ENCODE assay signal across 8 mouse cellular contexts in the genomic region with DNA sequence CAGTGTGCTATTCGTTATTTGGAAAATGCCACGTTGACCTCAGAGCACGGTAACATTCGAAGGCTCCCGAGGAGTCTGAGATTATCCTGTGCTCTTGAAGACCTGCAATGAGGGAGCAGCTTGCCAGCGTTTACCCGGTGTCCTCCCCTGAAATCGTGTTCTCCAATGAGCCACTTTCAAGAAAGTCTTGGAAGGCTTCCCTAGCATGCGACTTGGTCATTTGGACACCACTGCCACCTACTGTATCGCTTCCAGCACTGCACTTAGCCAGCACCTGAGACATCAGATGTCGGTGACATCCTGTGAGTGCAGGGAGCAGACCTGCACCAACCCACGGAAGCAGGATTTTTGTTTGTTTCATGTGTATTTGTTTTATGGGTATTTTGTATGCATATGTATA. TPM values are rescaled to one million over a fixed set of nuclear protein-coding genes. Genes with fewer than 3 reads are reported as not detected.
DNase-seq lines count a peak whose midpoint lies in the region; ATAC-seq lines count a peak whose summit lies in the region.

No protein-coding gene starts in this region.

- 0 out of 2 replicates have a peak, but pooled peaks have one; percentile 52 for ATAC-seq in intestine, embryonic 16.5 days
- ATAC-seq in midbrain, embryonic 11.5 days (ENCODE audit: low FRiP score): no peak

- H3K9me3 ChIP-seq in intestine, embryonic 16.5 days (ENCODE audit: control insufficient read depth, low read length): no peaks in the 10 kb centered on the region
- H3K9me3 ChIP-seq in midbrain, embryonic 11.5 days (ENCODE audit: control insufficient read depth, low read length): no peaks in the 10 kb centered on the region

- H3K4me2 ChIP-seq in intestine, embryonic 16.5 days (ENCODE audit: low read depth, low read length): no peak overlapping the region
- H3K4me2 ChIP-seq in midbrain, embryonic 11.5 days: no peak overlapping the region

- no peak overlapping the region for H3K9ac ChIP-seq in intestine, embryonic 16.5 days (ENCODE audit: low read depth, low read length)
- no peak overlapping the region; the same call in 1 of the 2 replicates for H3K9ac ChIP-seq in midbrain, embryonic 11.5 days (ENCODE audit: low read length)

- no peak overlapping the region for H3K4me3 ChIP-seq in intestine, embryonic 16.5 days (ENCODE audit: low read length)
- no peak overlapping the region for H3K4me3 ChIP-seq in midbrain, embryonic 11.5 days (ENCODE audit: low read depth, low read length)

- 5% methylated on average over 12 of the region's 12 CpGs for WGBS in intestine, embryonic 16.5 days
- 10% methylated on average over 12 of the region's 12 CpGs for WGBS in midbrain, embryonic 11.5 days

- no peak overlapping the region for H3K27ac ChIP-seq in intestine, embryonic 16.5 days (ENCODE audit: low read length)
- no peak overlapping the region for H3K27ac ChIP-seq in midbrain, embryonic 11.5 days (ENCODE audit: low read depth, low read length)

- H3K4me1 ChIP-seq in intestine, embryonic 16.5 days (ENCODE audit: control insufficient read depth, insufficient read depth, low read length): no peaks in the 10 kb centered on the region; the same call in 1 of the 2 replicates
- no peaks in the 10 kb centered on the region for H3K4me1 ChIP-seq in midbrain, embryonic 11.5 days (ENCODE audit: control insufficient read depth, insufficient read depth, low read length)

- peak; percentile 38 for DNase-seq in urinary bladder, postnatal 25 days (ENCODE audit: low spot score)
- DNase-seq in urinary bladder, postnatal 4 days (ENCODE audit: low spot score in 2 of 2): no peak
- peak; percentile 82 for DNase-seq in embryo, embryonic 11 days
- DNase-seq in gonadal fat pad, adult 2 months (ENCODE audit: low read depth): peak; percentile 57
- DNase-seq in left cerebral cortex, adult 9 months (ENCODE audit: low spot score in 2 of 2): peak; percentile 27 to 82
- DNase-seq in midbrain, embryonic 11.5 days (ENCODE audit: low spot score, missing footprints): peak; percentile 93
- DNase-seq in splenic B cell, adult 2 months (ENCODE audit: low read depth, low spot score): peak; percentile 59

- H3K27me3 ChIP-seq in intestine, embryonic 16.5 days (replicated peaks; ENCODE audit: control insufficient read depth, insufficient read depth, low read length): no peaks in the 10 kb centered on the region
- no peaks in the 10 kb centered on the region for H3K27me3 ChIP-seq in midbrain, embryonic 11.5 days (ENCODE audit: control insufficient read depth, insufficient read depth, low read length)
- no peaks in the 10 kb centered on the region for H3K27me3 ChIP-seq in splenic B cell, adult 2 months (ENCODE audit: control insufficient read depth, insufficient read depth, low read length, poor library complexity, severe bottlenecking)

- H3K36me3 ChIP-seq in intestine, embryonic 16.5 days (ENCODE audit: control insufficient read depth, insufficient read depth, low read length): no peaks in the 10 kb centered on the region
- H3K36me3 ChIP-seq in midbrain, embryonic 11.5 days (ENCODE audit: control insufficient read depth, insufficient read depth, low read length): no peaks in the 10 kb centered on the region
- no peaks in the 10 kb centered on the region for H3K36me3 ChIP-seq in splenic B cell, adult 2 months (ENCODE audit: control insufficient read depth, insufficient read depth, low read length, poor library complexity, severe bottlenecking)

RNA-seq across cellular contexts. Expression of gene Aspg, which starts 15.4 kb away (rescaled TPM):
- 32.2 and 54.1 TPM in 2 replicates for polyA plus RNA-seq in gonadal fat pad, adult 2 months (2012; rRNA removed)
- polyA plus RNA-seq in intestine, embryonic 16.5 days (2015; fragmentation: Nextera tagmentation; extraction: Ambion mirVana): 38.4 and 40.4 TPM in 2 replicates
- polyA plus RNA-seq in midbrain, embryonic 11.5 days (2014; fragmentation: Nextera tagmentation; extraction: Ambion mirVana): 0.25 TPM in 1 of 2 replicates, not detected in the other

RNA-seq across cellular contexts. Expression of gene Kif26a, which starts 55.0 kb away (rescaled TPM):
- polyA plus RNA-seq in gonadal fat pad, adult 2 months (2012; rRNA removed): 8.8 and 10.5 TPM in 2 replicates
- polyA plus RNA-seq in intestine, embryonic 16.5 days (2015; fragmentation: Nextera tagmentation; extraction: Ambion mirVana): 1.9 and 2.4 TPM in 2 replicates
- 2.6 and 3.5 TPM in 2 replicates for polyA plus RNA-seq in midbrain, embryonic 11.5 days (2014; fragmentation: Nextera tagmentation; extraction: Ambion mirVana)

Comparison
In these comparisons a context has a peak if more than half of its experiments do, and no peak if none do; other contexts are left out.
1. DNase-seq: peak in urinary bladder, postnatal 25 days (single experiment), embryo, embryonic 11 days (single experiment), gonadal fat pad, adult 2 months (single experiment), left cerebral cortex, adult 9 months (2 of 2), midbrain, embryonic 11.5 days (single experiment) and splenic B cell, adult 2 months (single experiment); none in urinary bladder, postnatal 4 days (0 of 2).
2. RNA of gene Aspg, which starts 15.4 kb away (polyA plus RNA-seq): 32.2 to 54.1 TPM in gonadal fat pad, adult 2 months and 38.4 to 40.4 TPM in intestine, embryonic 16.5 days; 0.25 TPM in midbrain, embryonic 11.5 days; every median in the first group is over 10 times any median in the second.